Mouse (Mus musculus) megakaryocyte-erythroid progenitor cell, adult 5 weeks (primary cell): ENCODE results near the gene Chm. TPM values are rescaled to one million over a fixed set of nuclear protein-coding genes. Genes with fewer than 3 reads are reported as not detected.

ENCODE experiments used
- polyA plus RNA-seq: library from polyadenylated mRNA; stranded (reverse); fragments of >175 nt; gene quantifications from 2 replicates; pipeline ENCODE4 v1.2.3, GENCODE M21; 2012

Gene Chm
- polyA plus RNA-seq, result 0.68 and 0.97 TPM in 2 replicates

DNA sequence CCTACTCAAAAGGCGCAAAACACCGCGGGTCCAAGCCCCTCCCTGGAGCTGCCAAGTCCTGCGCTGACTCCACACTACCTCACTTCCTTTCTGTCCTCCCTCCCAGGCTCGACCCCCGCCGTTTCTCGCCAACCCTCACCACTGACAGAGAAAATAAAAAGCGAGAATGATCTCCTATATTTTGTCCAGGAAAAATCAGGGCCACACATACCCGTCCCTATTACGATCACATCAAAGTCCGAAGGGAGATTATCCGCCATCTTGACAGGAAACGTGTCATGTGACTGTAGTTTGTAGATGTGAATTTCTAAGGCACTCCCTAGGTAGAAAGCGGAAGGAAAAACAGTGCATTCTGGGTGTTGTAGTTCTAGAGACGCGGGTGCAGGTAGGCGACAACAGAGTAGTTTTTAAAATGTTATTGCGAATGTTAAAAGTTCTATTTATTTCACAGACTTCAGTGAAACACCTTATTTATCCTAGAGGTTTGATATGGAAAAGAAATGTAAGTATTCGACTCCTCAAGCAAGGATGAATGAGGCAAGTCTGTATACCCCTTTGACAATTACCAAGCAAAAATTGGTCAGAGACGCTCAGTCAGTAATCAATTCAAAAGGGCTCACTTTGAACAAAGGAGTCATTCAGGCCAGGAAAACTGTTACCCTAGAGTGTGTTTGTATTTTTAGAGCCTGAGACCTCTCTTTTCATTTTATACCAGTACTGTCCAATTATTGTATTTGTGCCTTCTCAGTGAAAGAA is at the start of gene Chm:
TSS of gene Chm (minus strand) at position 288 of the 756 bp plus-strand sequence.

Other genes starting within 250 kb of the Chm start
- gene Dach2, start 112.0 kb upstream of the Chm start, polyA plus RNA-seq, result 0.06 and 0.09 TPM in 2 replicates